Mouse (Mus musculus) ES-Bruce4 (cell line): ENCODE results near the gene Cacna1a.
A peak's percentile ranks its signal among the peaks of the same experiment; 100 is the strongest.

ENCODE experiments used
- CTCF ChIP-seq: IDR thresholded peaks from one replicate; pipeline ENCODE4 v1.8.1; 2011; ENCODE audit warnings: low read depth, low read length
- EP300 ChIP-seq: IDR thresholded peaks from 2 replicates; pipeline ENCODE4 v1.6.1; 2011; ENCODE audit warnings: low read depth, low read length; ENCODE audit not compliant: insufficient read depth
- POLR2A ChIP-seq: IDR thresholded peaks from one replicate; pipeline ENCODE4 v1.8.1; 2011; ENCODE audit warnings: low read length; ENCODE audit not compliant: insufficient read depth

DNA sequence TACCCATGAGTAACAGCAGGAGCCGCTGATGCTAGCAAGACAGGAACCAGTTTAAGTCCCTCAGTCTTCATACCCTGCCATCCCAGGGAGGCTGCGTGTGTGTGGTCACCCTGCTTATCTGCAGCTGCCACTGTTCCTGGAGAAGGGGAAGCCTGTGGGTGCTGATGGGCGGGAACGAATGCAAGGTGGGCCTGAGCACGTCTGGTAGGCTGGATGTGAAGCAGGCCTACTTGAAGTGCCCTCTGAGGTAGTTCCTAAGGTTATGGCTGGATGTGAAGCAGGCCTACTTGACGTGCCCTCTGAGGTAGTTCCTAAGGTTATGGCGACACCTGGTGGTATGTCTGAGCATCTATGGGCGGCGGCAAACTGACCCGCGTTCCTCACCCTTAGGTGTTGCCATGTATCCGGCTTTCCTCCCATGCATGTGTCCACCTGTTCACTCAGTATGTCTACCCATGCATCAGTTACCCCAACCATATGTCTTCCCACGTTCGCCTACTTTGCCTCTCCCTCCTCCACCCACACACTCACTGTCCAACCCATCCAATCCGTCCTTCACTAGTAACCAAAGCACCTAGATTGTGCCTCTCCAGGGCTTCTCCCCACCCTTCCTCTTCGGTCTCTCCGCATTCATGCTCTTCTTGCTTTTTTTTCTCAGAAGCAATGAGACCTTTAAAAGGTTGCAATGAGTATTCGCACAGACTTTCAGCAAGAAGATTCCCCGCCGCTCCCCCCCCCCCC is 30.4 kb upstream of the Cacna1a start:
- peak; percentile 90 for TF ChIP-seq CTCF
- TF ChIP-seq POLR2A = no peak
- 0 out of 2 replicates have a peak, but pooled peaks have one; percentile 6 for TF ChIP-seq EP300
